Mouse (Mus musculus) ES-Bruce4 (cell line): ENCODE data around the gene Tmed9.

Source experiments
- CTCF ChIP-seq: IDR thresholded peaks from one replicate; pipeline ENCODE4 v1.8.1; 2011; ENCODE audit warnings: low read depth, low read length
- EP300 ChIP-seq: IDR thresholded peaks from 2 replicates; pipeline ENCODE4 v1.6.1; 2011; ENCODE audit warnings: low read depth, low read length; ENCODE audit not compliant: insufficient read depth
- POLR2A ChIP-seq: IDR thresholded peaks from one replicate; pipeline ENCODE4 v1.8.1; 2011; ENCODE audit warnings: low read length; ENCODE audit not compliant: insufficient read depth

- TF ChIP-seq CTCF: no peak
- TF ChIP-seq POLR2A: peak; percentile 79
- TF ChIP-seq EP300: no peak
Observed at GRCm38 (mm10) chr13:55622649-55623541, 49.4 kb downstream of the Tmed9 start, which contains the start of gene Caml.
